8 mouse cellular contexts compared by ENCODE assay signal in the genomic region with DNA sequence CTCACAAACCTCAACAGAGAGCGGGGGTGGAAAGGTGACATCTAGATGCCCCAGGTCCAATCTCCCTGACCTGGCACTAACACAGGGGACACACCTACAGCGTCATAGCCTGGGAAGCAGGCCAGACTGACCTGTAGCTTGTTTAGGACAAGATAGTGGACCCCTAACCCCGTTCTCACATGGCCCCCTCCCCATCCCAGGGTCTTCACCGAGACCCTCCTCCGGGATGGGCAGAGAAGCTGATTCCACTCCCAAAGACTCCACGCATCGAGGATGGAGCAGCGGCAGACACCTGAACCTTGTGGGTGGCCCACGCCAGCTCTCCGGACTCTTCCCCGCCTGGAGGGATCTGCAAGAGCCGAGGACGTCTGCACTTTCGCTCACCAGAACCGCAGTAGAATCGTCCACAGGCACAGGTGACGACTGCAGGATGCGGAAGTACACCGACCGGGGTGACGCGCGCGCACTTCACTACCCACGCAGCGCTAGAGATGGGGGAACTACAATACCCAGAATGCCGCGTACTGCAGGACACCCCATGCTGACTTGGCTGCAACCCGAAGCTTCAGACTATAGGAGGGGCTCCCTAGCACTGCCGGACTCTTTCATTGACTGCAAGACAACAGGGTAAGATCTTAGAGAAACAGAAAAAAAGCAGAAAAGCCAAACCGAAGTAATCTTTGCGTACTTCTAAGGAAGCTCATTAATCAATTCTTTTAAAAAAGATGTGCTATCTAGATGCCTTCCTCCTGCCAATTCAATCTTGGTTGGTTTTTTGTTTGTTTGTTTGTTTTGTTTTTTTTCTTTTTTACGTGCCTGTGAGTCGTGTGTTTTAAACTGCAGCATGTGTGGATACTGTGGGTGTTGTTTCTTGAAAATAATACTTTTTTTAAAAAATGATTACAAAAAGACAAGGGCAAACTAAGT. TPM values are rescaled to one million over a fixed set of nuclear protein-coding genes. Genes with fewer than 3 reads are reported as not detected.
DNase-seq lines count a peak whose midpoint lies in the region; ATAC-seq lines count a peak whose summit lies in the region.

Zfp169 (minus strand) TSS at position 449 of the 927 bp plus-strand sequence.
A830005F24Rik (plus strand) TSS at position 568 of the 927 bp plus-strand sequence.

- H3K36me3 ChIP-seq in hindbrain, embryonic 11.5 days (ENCODE audit: control insufficient read depth, insufficient read depth, low read length) = no peaks in the 10 kb centered on the region

- no peak within 1 kb of the TSS for H3K27ac ChIP-seq in hindbrain, embryonic 11.5 days (ENCODE audit: low read depth, low read length)

- peak within 1 kb of the TSS; percentile 51 for H3K4me2 ChIP-seq in hindbrain, embryonic 11.5 days (replicated peaks; ENCODE audit: low read depth, low read length)

- H3K4me3 ChIP-seq in hindbrain, embryonic 11.5 days (ENCODE audit: low read depth, low read length) = peak within 1 kb of the TSS; percentile 83

- no peaks in the 10 kb centered on the region for H3K9me3 ChIP-seq in hindbrain, embryonic 11.5 days (ENCODE audit: control insufficient read depth, low read length)

- H3K4me1 ChIP-seq in hindbrain, embryonic 11.5 days (replicated peaks; ENCODE audit: control insufficient read depth, insufficient read depth, low read length) = peaks cover 3% of the 10 kb centered on the region; the same call in 1 of the 2 replicates

- peak; percentile 86 for DNase-seq in MN1 (ENCODE audit: low spot score)
- DNase-seq in cerebellum, adult 8-10 months = peak; percentile 87
- DNase-seq in hindbrain, embryonic 11.5 days (ENCODE audit: low spot score) = peak; percentile 87
- DNase-seq in layer of hippocampus, postnatal 10 days (ENCODE audit: low spot score in 2 of 2) = peak; percentile 74 to 84
- DNase-seq in lung, postnatal 10 days = peak; percentile 88
- DNase-seq in ovary, postnatal 36 days (ENCODE audit: low spot score) = peak; percentile 75
- peak; percentile 86 for DNase-seq in thymus, postnatal 25 days

- peak; percentile 99 for ATAC-seq in frontal cortex, adult (ENCODE audit: low TSS enrichment)
- ATAC-seq in hindbrain, embryonic 11.5 days (ENCODE audit: low FRiP score) = peak; percentile 98

- H3K9ac ChIP-seq in hindbrain, embryonic 11.5 days (ENCODE audit: low read depth, low read length) = peak within 1 kb of the TSS; percentile 79

- H3K27me3 ChIP-seq in hindbrain, embryonic 11.5 days (ENCODE audit: control insufficient read depth, insufficient read depth, low read length) = no peaks in the 10 kb centered on the region

- WGBS in hindbrain, embryonic 11.5 days = 3% methylated on average over 34 of the region's 34 CpGs

RNA-seq across cellular contexts. Expression of gene Zfp169, which starts in this region (rescaled TPM):
- 7.9 and 8.9 TPM in 2 replicates for polyA plus RNA-seq in hindbrain, embryonic 11.5 days (2014; fragmentation: Nextera tagmentation; extraction: Ambion mirVana)
- 10 to 100 TPM; 18.2 to 19.6 TPM for total RNA-seq in layer of hippocampus, postnatal 10 days (2021)

RNA-seq across cellular contexts. Expression of gene A830005F24Rik, which starts in this region (rescaled TPM):
- polyA plus RNA-seq in hindbrain, embryonic 11.5 days (2014; fragmentation: Nextera tagmentation; extraction: Ambion mirVana) = 3.0 and 4.6 TPM in 2 replicates
- 1 to 10 TPM; 1.8 to 1.9 TPM for total RNA-seq in layer of hippocampus, postnatal 10 days (2021)
